Mouse (Mus musculus): ENCODE measurements around the gene Map3k19.

Map3k19 gene

DNA sequence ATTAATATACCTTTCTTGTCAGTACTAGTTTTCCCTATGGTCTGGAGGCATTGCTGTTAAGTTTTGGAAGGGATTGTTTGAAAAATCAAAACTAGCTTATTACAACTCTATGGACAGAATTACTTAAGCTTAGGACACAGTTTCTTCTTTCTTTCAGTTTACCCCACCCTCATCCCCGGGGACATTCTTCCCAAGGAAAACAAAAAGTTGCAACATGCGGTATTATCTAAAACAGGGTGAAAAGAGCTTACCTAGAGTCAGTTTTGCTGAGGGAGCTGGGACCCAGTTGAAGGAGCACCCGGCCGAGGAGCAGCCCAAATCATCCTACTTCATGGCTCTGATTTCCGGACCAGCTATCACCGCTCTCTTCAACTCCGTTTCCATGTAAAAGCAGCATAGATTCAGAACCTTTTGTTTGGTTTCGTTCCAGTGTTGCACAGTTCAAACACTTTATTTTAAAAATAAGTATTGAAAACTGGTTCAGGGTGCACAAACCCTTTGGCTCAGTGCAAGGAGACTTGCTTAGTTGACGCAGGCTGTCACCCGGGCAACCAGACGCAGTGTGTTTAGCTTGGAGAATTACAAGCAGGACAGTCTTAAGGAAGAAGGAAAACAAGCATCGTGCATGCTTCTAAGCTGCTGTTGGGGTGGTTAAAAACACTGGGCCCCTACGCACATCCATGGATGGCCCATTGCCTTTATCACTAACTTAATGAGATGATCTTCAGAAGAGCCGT lies at the start of gene Map3k19:
Map3k19 (minus strand) TSS at position 546 of the 737 bp plus-strand sequence.
- DNase-seq, result peak in 1 of 2 experiments; percentile 31

DNA sequence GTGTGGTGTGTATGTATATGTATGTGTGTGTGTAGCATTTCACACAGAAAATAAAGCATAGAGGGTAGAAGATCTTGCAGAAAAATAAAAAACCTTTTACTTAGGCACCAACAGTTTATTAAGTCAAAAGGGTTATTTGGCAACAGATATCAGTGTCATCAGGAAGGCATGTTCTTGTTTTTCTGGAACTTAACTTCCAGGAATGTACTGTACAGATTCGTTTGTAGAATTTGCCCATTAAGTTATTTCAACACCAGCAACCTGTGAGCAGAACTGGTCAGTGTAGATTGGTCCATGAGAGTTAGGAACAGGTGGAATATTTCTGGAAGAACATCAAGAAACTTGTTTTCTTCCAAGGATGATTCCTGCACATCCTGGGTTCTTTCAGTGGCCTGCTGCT lies 44.6 kb upstream of the Map3k19 start:
- DNase-seq, result no peak

- DNase-seq, result no peak
These were observed 14.4 kb upstream of the Map3k19 start for GRCm38 (mm10) chr1:127869276-127869675.

GRCm38 (mm10) chr1:127868300-127869261 lies 13.8 kb upstream of the Map3k19 start, which contains the start of gene Rab3gap1:
Gene Rab3gap1, plus strand, starts transcription at chr1:127868773.
- peak; percentile 87 to 92 for DNase-seq

- no peak for DNase-seq
These were observed 9.0 kb upstream of the Map3k19 start for GRCm38 (mm10) chr1:127863806-127864205.

GRCm38 (mm10) chr1:127861900-127862299 lies 7.1 kb upstream of the Map3k19 start:
- no peak for DNase-seq

DNA sequence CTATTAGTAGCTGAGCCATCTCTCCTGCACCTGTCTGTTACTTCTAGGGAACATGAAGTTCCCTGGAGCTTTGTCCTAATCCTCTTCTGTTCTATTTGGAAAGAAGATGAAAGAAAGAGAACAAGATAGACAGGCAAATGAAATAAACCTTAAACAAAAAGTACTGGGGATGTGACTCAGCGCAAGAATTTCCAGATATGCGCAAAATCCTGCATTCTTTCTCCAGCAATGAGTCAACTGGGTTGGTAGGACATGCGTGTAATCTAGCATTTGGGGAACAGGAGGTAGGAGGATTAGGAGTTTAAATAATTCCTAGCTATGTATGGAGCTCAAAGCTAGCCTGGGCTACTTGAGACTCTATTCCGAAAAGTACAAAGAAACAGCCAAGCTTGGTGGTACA lies 5.7 kb upstream of the Map3k19 start:
- no peak for DNase-seq

GRCm38 (mm10) chr1:127859799-127860400 lies 5.1 kb upstream of the Map3k19 start:
- DNase-seq, result no peak

DNA sequence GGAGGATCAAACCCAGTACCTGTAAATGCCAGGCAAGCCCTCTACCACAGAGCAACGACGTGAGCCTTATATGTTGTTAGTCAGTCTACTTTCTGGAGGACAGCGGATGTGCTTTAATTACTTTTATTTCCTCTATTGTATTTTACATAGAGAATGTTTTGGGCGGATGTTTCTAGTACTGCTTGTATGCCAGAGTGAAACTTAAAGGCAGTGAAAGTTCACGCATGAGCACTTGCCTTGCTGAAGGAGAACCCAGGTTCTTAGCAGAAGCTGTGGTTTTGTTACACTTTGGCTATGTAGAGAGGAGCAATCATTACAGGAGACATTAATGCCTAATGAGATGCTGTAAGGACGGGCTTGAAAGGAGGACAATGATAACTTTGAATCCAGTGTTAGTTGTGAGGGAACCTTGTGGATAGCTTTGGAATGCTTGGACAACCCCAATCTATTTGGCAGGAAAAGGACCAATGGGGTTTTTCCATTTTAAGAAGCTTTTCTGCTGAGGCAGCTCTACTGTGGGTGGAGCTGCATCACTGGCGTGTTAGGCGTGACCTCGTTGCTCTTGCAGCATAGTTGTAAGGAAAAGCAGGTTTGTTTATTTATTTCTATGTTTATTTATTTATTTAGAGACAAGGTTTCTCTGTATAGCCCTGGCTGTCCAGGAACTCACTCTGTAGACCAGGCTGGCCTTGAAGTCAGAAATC lies 4.3 kb upstream of the Map3k19 start:
- no peak for DNase-seq

- DNase-seq, result no peak
These were observed 4.7 kb downstream of the Map3k19 start for GRCm38 (mm10) chr1:127850075-127850610.

DNA sequence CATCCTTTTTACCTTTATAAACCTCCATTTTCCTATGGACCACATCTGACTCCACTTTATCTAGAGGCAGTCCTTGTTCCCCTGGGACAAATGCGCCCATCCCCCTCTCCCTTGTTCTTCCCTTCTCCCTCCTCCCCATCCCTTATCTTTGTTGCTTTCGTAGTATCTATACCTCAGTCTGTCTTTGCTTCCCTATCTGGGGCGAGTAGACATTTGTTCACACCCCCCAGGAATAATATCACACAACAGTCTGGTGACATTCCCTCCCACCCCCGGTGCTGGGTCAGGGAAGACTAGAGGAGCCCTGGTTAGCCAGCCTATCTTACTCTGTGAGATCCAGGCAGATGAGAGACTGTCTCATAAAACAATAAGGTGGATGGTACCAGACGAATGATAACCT lies 9.4 kb downstream of the Map3k19 start:
- DNase-seq, result no peak

DNA sequence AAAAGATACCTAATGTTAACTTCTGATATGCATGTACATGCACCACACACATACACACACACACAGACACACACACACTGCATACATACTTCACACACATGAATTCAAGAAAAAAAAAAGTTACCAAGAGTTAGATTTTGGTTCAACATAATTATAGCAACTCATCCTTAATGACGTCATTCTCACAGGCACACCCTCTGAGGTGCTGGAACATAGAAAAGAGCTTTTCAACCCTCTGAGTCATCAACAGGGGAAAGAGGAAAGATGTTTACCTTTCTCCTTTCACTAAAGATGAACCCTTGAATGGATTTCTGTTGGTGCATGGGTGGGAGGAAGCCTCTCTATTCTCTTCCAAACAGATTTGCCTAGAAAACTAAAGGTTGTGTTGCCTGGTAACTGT lies 16.2 kb downstream of the Map3k19 start:
- no peak for DNase-seq

DNA sequence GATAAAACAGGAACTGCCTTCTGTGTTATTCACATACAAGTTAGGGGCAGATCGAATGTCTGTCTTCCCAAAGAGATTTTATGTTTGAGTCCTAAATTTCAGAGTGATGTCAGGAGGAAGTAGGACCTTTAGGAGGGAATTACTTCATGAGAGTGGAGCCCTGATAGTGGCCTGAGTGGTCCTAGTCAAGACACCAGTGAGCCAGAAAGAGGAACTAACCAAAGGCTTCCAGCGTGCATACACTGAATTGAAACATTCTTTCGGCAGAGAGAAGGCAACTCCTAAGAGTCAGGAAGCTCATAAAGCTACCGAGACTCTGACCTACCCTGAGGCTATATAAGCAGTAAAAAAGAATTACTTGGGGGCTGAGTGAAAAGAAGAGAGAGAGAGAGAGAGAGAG lies 18.2 kb downstream of the Map3k19 start:
- DNase-seq, result no peak

- no peak for DNase-seq
These were observed 20.6 kb downstream of the Map3k19 start for GRCm38 (mm10) chr1:127834202-127834601.

DNA sequence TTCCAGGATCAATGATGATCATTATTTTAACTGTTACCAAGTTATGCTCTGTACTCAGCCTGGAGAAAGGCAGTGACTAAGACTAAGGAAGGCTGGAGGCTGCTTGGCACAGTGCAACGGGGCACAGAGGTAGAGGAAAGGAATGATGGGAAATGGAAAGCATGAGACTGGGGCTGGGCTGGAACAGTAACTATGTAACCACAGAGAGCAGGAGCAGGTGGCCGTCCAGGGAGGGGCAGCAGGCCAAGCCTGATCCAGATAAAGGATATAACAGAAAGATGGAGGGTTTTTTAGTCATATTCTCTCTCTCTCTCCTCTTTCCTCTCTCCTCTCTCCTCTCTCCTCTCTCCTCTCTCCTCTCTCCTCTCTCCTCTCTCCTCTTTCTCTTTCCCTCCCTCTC lies 21.1 kb downstream of the Map3k19 start:
- DNase-seq, result no peak

DNA sequence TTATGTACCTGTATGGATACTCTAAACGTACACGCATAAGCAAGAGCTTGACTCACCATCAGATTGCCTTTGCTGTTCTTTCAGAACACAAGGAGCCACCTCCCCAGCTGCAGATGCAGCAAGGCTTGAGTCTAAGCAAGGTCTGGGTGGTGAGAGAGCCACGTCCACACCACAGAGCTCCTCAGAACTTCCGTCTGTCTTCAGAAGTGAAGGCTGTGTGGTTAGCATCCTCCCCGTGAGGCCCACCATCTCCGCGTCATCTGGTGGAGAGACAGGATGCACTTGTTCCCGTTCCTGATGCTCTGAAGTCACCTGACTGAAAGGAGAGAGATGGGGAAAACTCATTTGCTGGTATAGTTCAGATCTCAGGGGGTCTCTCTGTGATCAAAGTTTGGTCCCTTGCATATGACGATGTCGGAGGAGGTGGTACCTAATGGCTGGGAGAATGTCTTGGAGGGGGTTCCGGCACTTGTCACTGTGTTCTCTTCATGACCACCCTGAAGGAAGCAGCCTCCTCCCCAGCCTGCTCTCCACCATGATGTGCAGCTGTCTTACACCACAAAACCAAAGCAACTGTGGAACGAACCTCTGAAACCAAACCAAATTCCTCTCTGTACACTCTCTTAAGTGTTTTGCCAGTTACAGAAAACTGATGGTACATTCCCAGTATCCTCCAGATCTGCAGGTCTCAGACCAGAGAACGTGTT lies 24.5 kb downstream of the Map3k19 start:
- no peak for DNase-seq

- DNase-seq, result peak in 1 of 2 experiments; percentile 34
These were observed 27.5 kb downstream of the Map3k19 start for GRCm38 (mm10) chr1:127827325-127827724.

DNA sequence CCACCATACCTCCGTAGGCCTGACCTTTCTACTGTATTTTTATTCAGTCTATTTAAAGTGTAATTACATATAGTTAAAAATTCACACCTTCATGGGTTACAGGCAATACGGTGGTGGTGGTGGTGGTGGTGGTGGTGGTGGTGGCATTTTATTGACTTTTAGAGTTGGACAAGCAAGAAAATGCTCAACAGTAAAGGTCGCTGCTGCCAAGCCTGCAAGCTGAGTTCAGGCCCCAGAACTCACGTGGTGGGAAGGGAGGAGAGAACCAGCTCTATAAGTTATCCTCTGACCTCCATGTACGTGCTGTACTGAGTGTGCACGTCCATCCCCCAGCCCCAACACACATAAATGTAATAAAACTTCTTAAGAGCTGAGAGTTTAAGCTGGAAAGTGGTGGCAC lies 38.5 kb downstream of the Map3k19 start:
- DNase-seq, result no peak

GRCm38 (mm10) chr1:127812929-127813328 lies 41.9 kb downstream of the Map3k19 start:
- DNase-seq, result no peak

DNA sequence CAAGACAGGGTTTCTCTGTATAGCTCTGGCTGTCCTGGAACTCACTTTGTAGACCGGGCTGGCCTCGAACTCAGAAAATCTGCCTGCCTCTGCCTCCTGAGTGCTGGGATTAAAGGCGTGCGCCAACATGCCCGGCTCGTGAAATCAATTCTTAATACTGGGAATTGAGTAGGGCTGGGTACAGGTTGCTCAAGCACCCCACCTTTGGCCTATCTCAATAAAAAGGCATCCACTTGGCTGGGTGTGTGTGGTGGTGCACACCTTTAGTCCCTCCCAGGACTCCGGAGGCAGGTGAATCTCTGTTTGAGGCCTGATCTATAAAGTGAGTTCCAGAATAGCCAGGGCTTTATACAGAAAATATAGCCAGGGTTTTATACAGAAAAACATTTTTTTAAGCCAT lies 46.2 kb downstream of the Map3k19 start:
- no peak for DNase-seq

GRCm38 (mm10) chr1:127802916-127803315 lies 51.9 kb downstream of the Map3k19 start:
- DNase-seq, result peak in 1 of 2 experiments; percentile 17

DNA sequence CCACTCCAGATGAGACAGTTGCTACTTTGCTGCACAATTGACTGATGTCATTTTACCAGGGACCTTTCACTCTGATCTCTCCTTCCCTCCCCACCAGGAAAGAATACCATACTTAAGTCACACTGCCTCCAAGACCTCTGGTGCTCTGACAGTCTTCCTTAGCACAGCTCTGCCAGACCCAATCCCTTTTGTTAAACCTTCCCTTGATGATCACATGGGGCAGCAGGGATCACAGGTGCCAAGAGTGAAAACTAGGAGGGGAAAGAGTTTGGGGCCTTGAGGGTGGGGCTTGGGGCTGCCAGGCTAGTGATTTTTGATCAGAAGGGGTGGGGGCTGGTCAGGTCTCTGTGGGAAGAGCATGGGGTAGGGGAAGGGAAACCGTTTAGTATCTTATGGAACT lies 58.1 kb downstream of the Map3k19 start:
- DNase-seq, result no peak

Measured in lung, adult 18-20 months (tissue).